Mouse (Mus musculus): Measurements from ENCODE around the gene Scml2.

- TF ChIP-seq CTCF (IDR thresholded peaks at IDR 0.05; ENCODE audit: extremely low read depth, insufficient read length, insufficient replicate concordance, low read depth, low read length) (no peak), POLR2A (IDR thresholded peaks at IDR 0.05; ENCODE audit: low read depth, low read length) (no peak)
Measured at GRCm38 (mm10) chrX:161163069-161163416, 46.0 kb downstream of the Scml2 start.

Data from small intestine, adult 2 months (tissue).